Mouse (Mus musculus) bone marrow macrophage, adult 2 months (primary cell): ENCODE measurements at regions not wholly inside any gene's neighbourhood (a gene's known extent, or its start where the extent isn't known, plus 50 kb on each side); places are given as distances from the start of the nearest gene placed in this dataset.

Experiments used
- CTCF ChIP-seq: IDR thresholded peaks from 2 replicates; pipeline ENCODE4 v1.5.1; 2012; ENCODE audit warnings: low read depth, mild to moderate bottlenecking, low read length, moderate library complexity
- POLR2A ChIP-seq: IDR thresholded peaks from 2 replicates; pipeline ENCODE4 v1.6.1; 2012; ENCODE audit warnings: mild to moderate bottlenecking, low read depth, low read length, borderline replicate concordance

GRCm38 (mm10) chr9:61489147-61489546, 117.0 kb downstream of the Tle3 start:
- TF ChIP-seq CTCF (no peak), POLR2A (no peak)
